Mouse (Mus musculus) kidney, adult 2 months (tissue): ENCODE measurements around the gene Cog5.

Experiments
- CTCF ChIP-seq: fragments of 200-500 bp; conservative IDR thresholded peaks from 2 replicates; pipeline ENCODE4 v1.5.1; 2011; ENCODE audit warnings: low read depth, mild to moderate bottlenecking, control low read depth, low read length, moderate library complexity, mixed read lengths; ENCODE audit not compliant: insufficient read depth, insufficient read length
- POLR2A ChIP-seq: fragments of 200-500 bp; IDR thresholded peaks from one replicate; pipeline ENCODE4 v1.6.1; 2011; ENCODE audit warnings: low read depth, low read length, control low read depth

DNA sequence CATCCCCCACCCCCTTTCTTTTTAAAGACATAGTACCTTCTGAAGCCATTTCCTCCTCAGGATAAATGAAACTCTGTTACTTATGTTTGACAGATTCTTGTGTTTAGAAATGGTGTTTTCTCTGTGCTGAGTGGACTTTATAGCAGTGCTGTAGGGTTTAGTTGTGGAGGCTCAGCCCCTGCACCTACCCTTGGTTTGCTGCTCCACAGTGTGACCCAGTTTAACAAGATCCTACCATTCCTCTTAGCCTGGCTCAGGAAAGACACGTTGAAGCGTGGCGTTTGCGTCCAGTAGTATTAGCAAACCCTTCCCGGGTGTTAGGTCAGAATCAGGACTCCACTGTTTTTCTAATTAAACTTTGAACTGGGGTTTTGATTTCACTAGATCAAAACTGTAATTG is 241.6 kb downstream of the Cog5 start:
- TF ChIP-seq POLR2A (no peak), CTCF (no peak)
